Mouse (Mus musculus) lung, adult 18-20 months (tissue): ENCODE data around the gene Rdh8.
"Not testable (repeated sequence)": the region's sequence is repeated elsewhere in the genome, so short reads cannot be mapped to it uniquely, and the experiment has no call there.

Experiments
- DNase-seq, 2 experiments: peaks; one replicate each; pipeline ENCODE4 v3.0.0; 2022; ENCODE audit warnings: mixed read lengths in 2 of 2

The Rdh8 gene

DNA sequence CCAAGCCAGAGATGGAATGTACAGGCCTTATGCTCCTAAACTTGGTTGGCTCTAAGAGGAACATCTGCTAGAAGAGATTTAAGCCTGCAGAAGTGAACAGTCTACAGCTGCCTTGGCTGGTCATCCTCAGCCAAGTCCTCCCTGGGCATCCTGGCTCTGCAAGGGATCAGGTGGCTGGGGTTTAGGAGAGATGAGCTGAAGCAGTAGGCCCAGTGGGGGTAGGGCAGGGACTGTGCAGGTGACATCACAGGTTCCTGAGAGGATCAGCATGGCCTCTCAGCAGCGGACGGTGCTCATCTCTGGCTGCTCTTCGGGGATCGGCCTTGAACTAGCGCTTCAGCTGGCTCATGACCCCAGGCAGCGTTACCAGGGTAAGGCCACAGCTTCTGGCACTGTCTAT is at the start of gene Rdh8:
Gene Rdh8 (plus strand): TSS at position 268 of the 400 bp plus-strand sequence.
- no peak for DNase-seq

DNA sequence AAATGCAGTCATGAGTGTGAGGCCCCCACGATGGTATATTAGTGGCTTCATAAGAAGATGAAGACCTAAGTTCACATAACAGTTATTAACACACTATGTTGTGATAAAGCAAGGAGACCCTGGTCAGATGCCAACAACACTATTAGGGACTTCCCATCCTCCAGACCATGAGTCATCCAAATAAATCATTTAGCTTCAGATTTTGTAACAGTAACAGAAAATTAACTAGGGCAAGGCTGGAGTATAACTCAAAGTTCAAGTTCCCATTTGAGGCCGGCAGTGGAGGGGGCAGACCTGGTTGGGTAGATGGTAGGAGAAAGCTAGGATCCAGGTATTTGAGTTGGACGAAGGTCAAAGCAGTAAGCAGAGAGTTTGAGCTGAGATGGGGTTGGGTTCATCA is 37.0 kb upstream of the Rdh8 start:
- no peak for DNase-seq

DNA sequence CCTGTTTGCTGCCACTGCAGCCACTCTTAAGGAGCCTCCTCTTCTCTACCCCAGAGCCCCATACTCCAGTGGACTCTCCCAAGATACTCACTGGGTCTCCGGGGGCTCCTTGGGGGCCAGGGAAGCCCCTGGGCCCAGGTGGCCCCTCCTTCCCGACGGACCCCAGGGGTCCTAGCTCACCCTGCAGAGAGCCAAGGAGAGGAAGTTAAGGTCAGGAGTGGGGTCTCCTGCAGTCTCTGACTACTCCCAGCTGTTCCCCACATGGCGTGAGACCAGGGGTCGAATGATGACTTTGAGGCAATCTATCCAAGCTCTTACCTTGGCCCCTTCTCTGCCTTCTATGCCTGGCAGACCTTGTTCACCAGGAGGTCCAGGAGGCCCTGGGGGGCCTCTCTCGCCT is 33.2 kb upstream of the Rdh8 start:
- no peak for DNase-seq

DNA sequence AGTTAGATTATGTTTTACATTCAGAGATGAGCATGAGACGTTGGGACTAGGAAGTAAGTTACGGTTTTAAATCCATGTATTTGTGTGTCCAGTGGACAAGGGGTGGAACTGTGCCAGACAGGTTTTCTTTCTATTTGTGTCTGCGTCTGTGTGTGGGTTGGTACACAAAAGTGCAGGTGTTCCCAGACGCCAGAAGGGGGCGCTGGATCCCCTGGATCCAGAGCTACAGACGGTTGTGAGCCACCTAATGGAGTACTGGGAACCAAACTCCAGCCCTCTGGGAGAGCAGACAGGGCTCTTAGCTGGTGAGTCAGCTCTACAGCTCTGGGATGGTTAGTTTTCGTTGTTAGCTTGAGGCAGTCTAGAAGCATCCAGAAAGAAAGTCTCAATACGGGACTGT is 30.3 kb upstream of the Rdh8 start:
- DNase-seq, result no peak

DNA sequence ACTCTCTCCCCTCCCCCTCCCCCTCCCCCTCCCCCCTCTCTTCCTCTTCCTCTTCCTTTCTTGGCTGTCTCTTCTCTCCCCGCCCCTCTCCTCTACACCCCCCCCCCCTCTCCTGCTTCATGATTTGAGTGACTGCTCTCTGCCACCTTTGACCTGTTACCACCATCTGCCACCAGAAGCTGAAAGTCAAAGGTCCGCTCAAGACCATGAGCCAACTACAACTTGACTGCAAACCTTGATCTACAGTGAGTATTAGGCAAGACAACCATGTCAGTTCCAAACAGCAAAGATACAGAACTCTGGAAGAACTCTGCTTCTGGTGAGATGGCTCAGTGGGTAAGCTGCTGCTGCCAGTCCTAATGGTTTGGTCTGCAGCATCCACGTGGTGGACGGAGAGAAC is 28.7 kb upstream of the Rdh8 start:
- no peak for DNase-seq

DNA sequence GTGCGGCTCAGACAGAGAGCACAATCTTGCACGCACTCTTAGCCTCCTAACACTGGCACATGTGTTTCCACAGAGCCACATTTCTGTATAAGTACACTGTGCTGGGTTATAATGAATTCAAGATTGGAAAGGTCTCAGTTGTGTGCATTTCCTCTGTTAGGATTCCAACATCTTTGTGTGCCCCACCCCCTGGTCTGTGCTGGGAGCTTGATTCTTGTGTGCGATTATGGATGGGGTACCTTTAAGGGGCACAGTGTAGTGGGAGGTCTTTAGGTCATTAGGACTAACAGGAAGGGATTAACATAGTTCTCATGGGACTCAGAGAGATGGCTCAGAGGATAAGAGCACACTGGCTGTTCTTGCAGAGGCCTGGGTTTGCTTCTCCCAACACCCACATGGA is 28.0 kb upstream of the Rdh8 start:
- DNase-seq, result no peak

DNA sequence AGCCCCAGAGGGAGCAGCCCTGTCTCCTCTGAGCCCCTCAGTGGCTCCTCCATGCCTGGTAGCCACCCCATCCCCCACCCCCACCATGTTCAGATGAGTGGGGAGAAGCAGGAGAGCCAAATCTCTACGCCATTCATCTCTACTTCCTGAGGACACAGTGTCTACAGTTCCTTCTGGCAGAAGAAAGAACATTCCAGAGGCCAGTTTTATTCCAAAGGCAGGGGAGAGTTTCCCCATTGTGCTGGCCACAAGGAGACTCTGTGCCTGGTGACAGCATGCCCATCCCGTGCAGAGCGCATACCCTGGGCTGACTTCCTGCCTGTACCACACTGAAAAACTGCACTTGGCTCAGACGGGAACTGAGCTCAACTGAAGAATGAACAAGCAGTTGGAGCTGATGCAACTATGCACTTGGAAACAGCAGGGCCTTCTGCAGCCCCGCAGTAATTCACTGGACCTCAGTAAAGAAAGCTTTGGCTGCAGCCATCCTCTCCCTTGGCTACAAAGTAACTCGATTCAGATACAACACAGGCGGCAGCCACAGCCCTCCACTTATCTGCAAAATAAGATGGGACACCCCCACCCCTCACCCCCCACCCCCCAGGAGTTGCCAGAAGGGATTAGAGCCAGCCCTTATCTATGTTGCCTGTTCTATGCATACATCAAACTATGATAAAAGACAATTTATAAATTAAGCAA is 24.0 kb upstream of the Rdh8 start:
- DNase-seq, result peak; percentile 49 to 56

DNA sequence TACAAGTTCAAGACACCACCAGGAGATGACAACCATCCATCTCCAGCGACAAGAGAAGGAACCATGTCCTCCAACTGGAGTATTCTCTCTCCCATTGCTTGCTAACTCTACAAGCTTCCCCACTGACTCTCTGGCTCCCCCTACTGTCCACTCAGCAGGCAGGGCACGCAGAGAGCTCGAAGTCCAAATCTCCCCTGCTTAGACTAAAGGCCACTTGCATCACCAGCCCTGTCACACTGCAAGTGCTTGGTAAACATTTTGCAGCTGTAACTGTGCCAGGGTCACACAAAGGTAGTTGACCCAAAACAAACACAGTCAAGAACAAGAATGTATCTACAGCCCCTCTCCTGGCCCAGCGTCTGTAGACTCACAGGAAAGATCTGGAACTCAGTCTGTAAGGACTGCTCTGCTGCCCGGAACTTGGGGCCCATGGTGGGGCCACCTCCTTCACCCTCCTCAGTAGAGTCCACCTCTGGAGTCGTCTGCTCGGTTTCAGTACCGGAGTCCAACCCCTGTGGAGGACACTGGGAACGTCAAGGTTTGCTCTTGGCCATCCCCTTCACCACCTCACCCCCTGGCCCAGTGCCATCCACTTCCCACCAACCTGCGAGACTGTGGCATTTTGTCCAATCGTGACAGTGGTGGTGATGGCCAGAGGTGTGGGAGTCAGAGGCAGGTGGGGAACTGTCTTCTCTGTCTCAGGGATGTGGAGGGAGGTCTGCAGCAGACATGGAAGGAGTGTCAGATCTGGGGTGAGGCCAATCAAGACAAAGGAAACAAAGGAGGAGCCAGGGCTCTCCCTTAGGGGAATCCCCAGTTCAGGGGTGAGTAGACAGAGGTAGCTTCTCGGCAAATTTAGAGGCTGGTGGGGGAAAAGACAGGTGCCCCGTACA is 13.8 kb upstream of the Rdh8 start:
- peak; percentile 85 to 90 for DNase-seq

DNA sequence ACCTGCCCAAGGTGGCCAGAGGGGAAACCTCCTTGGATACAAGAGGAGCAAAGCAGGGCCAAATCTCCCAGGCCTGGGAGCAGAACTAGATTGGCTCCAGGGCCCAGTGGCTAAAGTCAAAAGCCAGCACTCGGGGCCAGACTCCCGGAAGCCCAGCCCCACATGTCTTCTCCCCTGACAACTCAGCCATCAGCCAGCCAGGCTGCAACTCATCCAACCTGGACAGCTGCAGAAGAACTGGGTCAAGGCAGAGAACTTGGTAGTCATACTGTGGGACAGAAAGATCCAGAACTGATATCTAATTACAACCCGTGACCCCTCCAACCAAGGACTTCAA is 13.2 kb upstream of the Rdh8 start:
- DNase-seq, result peak in 1 of 2 experiments; percentile 9

DNA sequence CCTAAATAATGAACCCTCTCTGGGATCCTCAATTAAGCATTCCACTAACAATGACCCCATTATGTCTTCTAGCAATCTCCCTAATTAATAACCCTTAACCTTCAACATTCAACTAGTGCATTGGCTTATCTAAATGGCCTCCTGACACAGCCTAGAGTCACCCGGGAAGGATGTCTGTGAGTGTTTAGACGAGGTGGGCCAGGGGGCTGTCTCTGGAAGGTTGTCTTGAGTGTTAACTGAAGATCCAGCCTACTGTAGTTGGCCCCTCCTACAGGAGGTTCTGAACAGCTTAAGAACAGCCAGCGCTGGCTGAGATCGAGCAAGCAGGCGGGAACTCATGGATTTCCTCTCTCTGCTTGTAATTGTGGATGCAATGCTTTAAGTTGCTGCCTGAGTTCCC is 12.6 kb upstream of the Rdh8 start:
- DNase-seq, result no peak

DNA sequence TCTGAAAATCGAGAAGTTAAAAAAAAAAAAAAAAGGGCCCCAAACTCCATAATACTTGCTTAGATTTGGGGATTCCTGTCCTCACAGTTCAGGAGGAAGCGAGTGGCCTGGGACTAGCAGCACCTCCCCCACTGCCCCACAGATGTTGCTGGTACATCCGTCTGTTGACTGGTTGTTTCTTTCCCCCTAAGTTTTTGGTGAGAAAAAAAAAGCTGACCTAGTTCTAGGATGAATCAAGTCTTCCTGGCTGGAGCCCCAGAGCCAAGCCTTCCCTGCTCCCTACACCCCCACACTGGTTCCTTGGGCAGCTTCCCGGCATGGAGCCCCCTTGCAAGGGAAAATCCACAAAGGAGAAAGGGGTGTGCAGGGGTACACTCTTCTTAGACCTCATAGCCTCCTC is 8.0 kb upstream of the Rdh8 start:
- DNase-seq, result no peak

DNA sequence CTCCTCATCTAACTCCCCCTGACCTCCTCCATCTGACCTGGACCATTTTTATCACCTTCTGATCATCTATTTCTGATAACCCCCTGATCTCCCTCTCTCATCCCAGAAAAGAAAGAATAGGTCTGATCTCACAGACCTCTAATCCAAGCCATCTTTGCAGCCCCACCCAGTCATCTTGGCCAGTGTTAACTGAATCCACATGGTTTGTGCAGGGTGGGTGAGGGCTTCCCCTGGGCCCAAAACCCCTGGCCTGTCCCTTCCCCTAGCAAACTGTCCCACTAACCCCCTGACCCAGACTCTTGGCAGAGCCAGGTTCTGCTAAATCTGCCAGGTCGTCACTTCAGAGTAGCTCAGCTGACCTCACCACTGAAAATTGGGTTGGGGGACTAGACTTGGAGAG is 7.5 kb upstream of the Rdh8 start:
- no peak for DNase-seq

DNA sequence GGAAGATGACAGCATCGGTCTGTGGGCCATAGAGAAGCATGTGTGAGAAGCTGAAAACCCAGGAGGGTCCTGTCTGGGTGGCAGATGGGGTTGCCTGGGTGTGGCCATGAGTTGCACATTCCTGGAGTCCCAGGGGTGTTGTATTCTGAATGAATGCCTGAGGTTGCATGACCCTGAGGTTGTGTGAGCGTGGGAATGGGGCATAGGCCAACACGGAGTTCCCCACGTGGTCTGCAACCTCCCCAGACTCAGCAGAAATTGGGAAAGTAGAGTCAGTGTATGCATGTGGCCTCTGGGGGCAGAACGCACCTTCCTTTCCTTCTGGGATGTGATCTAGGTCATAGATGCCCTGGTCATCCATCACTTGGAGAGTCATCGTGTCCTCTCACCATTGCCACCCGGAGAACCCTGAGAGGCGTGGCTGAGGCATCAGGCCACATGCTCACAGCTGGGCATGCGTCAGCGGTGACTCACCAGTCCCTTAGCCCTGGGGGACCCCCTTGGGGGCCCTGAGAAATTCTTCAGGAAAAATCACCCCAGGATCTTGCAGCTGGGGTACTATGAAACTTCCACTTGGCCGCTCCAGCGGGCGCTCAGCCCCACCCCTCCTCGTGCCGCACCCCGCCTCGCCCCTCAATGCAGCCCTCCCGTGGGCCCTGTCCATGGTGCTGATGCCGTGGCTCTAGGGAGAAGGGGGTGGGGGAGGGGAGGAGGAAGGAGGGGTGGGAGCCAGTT is 5.6 kb upstream of the Rdh8 start:
- no peak for DNase-seq

DNA sequence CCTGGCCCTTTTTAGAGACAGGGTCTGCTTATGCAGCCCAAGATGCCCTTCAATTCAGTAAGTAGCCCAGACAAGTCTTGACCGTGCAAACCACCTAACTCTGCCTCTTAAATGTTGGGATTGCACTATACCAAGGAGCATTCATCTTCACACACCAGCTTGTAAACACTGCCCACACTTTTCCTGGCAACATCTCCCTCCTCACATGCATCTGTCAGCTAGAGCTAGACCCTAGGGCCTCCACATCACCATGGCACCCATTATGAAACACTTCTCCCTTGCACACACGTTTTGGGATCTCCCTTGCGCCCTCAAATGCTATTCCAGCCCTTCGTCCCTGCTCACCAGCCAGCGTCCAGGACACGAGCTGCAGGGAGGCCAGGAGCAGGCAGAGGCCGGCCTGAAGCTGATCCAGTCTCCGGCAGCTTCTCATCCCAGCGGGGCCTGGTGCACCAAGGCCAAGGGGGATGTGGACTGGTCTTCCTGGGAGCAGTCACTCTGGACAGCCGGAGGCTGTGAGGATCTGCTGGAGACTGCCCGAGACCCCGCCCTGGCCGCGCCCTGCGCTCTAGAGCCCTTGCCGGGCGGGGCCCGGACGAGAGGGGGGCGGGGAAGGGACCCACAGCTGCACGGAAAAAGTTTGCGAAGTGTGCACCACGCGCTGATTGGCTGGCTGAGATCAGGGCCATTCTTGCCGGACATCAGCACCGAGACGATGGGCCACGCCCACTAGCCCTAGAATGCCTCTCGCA is 3.6 kb upstream of the Rdh8 start, which contains the start of gene Col5a3:
Gene Col5a3 (minus strand): TSS at position 547 of the 752 bp plus-strand sequence.
- peak; percentile 61 to 63 for DNase-seq

DNA sequence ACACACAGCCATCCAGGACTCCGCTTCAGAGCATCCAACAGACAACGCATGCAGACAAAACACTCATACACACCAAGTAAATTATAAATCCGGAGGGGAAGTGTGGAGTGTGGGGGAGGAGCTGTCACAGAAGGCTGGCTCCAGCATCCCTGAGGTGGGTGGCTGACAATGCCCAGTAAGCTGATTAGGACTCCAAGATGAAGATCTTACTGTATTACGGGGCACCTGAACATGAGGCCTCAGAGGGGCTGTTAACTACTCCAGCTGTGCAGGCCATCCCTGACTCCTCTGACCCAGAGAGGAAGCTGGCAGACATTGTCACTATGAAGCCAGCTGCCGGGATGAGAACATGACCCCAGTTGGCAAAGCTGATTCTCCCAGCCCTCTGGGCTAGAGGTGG is 1.7 kb downstream of the Rdh8 start:
- no peak for DNase-seq

DNA sequence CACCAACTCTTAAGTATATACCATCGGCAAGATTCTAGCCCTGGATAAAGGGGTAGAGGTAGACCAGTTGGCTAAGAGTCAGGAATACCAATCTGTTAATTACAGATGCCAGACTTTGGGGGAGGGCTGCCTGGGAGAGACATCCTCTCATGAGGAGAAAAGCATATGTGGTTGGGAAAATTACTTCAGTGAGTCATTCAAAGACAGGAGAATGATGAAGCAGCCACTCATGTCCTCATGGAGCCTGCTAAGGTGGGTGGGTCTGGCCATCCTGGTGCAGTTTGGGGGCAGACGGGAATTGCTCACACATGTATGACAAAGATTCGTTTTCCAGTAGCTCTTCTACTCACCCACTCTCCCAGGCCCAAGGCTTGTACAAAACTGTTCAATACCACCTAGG is 4.5 kb downstream of the Rdh8 start:
- no peak for DNase-seq

DNA sequence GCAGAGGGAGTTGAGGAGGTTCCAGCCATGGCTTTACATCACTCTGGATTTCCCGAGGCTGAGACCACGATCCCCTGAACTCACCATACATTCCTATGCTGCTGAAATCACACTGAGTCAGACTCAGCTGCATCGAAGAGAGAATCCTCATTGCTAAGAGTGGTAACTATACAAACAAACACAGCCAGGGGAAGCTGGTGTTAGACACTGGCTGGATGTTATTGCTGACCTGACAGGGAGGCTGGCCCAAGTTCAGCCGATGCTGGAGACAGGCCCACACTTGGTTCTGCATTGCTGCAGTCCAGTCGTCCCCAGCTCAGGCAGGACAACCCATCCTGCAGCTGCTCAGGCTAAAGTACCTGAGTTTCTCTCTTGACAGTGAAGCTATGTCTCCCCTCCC is 7.5 kb downstream of the Rdh8 start:
- DNase-seq, result no peak

DNA sequence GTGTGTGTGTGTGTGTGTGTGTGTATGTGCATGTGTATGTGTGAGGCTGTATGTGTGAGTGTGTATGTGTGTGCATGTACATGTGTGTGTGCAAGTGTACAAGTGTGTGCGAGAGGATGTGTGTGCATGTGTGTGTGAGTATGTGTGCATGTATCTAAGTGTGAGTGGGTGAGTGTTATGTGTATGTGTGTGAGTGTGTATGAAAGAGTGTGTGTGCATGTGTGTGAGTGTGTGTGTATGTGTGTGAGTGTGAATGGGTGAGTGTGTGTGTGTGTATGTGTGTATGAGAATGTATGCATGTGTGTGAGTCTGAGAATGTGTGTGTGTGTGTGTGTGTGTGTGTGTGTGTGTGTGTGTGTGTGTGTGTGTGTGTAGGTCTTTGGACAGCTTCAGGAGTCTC is 9.8 kb downstream of the Rdh8 start:
- no peak for DNase-seq

DNA sequence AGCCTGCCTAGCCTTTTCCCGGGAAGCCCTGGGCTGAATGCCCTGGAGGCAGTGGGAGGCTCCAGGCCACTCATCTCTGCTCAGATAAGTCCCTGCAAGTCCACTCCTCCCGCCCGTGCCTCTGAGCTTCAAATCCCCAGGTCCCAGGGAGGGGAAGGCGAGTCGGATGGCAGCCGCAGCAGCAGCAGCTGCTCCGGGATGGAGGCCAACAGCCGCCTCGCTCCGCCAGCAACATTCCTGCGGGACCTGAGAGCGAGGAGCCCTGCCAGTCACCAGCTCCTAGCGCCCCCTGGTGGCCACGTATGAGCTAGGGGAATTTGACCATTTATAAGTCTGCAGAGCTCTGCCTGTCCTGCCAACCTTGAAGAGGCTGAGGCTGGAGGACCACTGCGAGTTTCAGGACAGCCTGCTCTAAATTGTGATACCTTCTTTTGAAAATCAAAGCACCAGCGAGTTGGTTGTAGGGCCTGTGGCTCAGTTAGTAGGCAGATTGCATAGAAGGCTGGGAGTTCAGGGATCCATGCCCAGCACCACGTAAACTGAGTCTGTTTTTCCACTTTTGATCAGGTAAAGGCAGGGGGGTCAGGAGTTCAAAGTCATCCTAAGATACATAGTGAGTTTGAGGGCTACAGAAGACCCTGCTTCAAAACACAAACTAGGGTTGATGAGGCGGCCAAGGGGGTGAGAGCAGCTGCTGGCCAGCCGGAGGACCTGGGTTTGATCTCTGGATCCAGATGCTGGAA is 12.8 kb downstream of the Rdh8 start:
- DNase-seq, result peak; percentile 91 to 92

DNA sequence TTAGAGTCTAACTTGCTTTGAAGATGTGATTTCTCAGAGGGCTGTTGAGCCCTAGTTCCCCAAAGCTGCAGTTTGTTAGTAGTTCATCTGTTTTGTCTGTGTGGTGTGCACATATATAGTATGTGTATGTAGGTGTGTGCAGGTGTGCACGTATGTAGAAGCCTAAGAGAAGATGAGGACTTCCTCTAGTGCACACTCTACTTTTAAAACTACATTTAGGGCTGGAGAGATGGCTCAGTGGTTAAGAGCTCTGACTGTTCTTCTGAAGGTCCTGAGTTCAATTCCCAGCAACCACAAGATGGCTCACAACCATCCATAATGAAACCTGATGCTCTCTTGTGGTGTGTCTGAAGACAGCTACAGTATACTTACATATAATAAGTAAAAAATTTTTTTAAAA is 16.6 kb downstream of the Rdh8 start:
- DNase-seq, result no peak

DNA sequence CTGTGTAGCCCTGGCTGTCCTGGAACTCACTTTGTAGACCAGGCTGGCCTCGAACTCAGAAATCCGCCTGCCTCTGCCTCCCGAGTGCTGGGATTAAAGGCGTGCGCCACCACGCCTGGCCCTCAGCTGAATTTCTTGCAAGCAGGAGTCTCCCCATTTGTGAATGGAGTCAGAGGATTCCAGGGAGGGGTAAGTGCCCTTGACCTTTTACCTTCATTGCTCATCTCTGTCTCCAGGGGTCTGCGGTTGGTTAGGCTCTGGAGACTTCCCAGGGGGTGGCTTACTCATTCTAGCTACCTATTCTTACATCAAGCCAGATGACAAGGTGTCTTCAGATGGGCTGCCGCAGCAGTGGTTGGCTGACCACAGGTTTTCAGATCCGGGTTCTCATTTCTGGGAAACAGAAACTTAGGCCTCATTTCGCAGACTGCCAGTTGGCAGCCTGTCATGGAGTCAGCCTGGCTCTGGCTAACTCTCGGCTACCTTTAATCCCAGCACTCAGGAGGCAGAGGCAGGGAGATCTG is 17.2 kb downstream of the Rdh8 start:
- not testable (repeated sequence) for DNase-seq
